Mouse (Mus musculus) C2C12 (cell line): ENCODE results near the gene Lamc2.

Experiments
- CTCF ChIP-seq: IDR thresholded peaks from one replicate; pipeline ENCODE4 v1.5.1; 2011; ENCODE audit not compliant: control insufficient read depth, insufficient read depth, insufficient read length
- FOSL1 ChIP-seq: IDR thresholded peaks from one replicate; pipeline ENCODE4 v1.8.0; 2011; ENCODE audit warnings: mild to moderate bottlenecking, low read length; ENCODE audit not compliant: poor library complexity, insufficient read depth, severe bottlenecking
- MAX ChIP-seq: IDR thresholded peaks from one replicate; pipeline ENCODE4 v1.6.1; 2011; ENCODE audit warnings: mild to moderate bottlenecking, control low read depth

- no peak for TF ChIP-seq CTCF
- TF ChIP-seq MAX, result no peak
- no peak for TF ChIP-seq FOSL1
Measured at GRCm38 (mm10) chr1:153140747-153141228, 45.5 kb downstream of the Lamc2 start.
